Mouse (Mus musculus) C2C12 (cell line): ENCODE data around the gene Ube2s. TPM values are rescaled to one million over a fixed set of nuclear protein-coding genes. Genes with fewer than 3 reads are reported as not detected.
"Not testable (repeated sequence)": the region's sequence is repeated elsewhere in the genome, so short reads cannot be mapped to it uniquely, and the experiment has no call there.

Experiments used
- H3K27me3 ChIP-seq: one replicate; pipeline ENCODE4 v1.6.1; 2011; ENCODE audit not compliant: control insufficient read depth, insufficient read depth, insufficient read length
- H3K36me3 ChIP-seq: one replicate; pipeline ENCODE4 v1.6.1; 2011; ENCODE audit not compliant: control insufficient read depth, insufficient read depth
- H3K4me3 ChIP-seq: one replicate; pipeline ENCODE4 v1.5.1; 2011; ENCODE audit warnings: mild to moderate bottlenecking, control low read depth; ENCODE audit not compliant: poor library complexity, insufficient read depth, severe bottlenecking
- H3K79me2 ChIP-seq: one replicate; pipeline ENCODE4 v1.6.1; 2011; ENCODE audit not compliant: control insufficient read depth, insufficient read depth
- H3K79me3 ChIP-seq: one replicate; pipeline ENCODE4 v1.6.1; 2011; ENCODE audit warnings: low read depth, control low read depth
- H3ac ChIP-seq: one replicate; pipeline ENCODE3; 2011; ENCODE audit warnings: low read depth; ENCODE audit not compliant: control insufficient read depth, insufficient read length
- CEBPB ChIP-seq: IDR thresholded peaks from one replicate; pipeline ENCODE4 v1.6.1; 2011; ENCODE audit warnings: low read depth, mild to moderate bottlenecking, control low read depth, moderate library complexity
- CTCF ChIP-seq: IDR thresholded peaks from one replicate; pipeline ENCODE4 v1.5.1; 2011; ENCODE audit not compliant: control insufficient read depth, insufficient read depth, insufficient read length
- FOSL1 ChIP-seq: IDR thresholded peaks from one replicate; pipeline ENCODE4 v1.8.0; 2011; ENCODE audit warnings: mild to moderate bottlenecking, low read length; ENCODE audit not compliant: poor library complexity, insufficient read depth, severe bottlenecking
- MAX ChIP-seq: IDR thresholded peaks from one replicate; pipeline ENCODE4 v1.6.1; 2011; ENCODE audit warnings: mild to moderate bottlenecking, control low read depth
- MYOD1 ChIP-seq: IDR thresholded peaks from one replicate; pipeline ENCODE4 v1.6.1; 2011; ENCODE audit warnings: low read depth; ENCODE audit not compliant: control insufficient read depth, insufficient read length
- MYOG ChIP-seq: IDR thresholded peaks from one replicate; pipeline ENCODE4 v1.6.1; 2011; ENCODE audit not compliant: control insufficient read depth, insufficient read length; ENCODE audit errors: extremely low read depth
- USF1 ChIP-seq: IDR thresholded peaks from one replicate; pipeline ENCODE4 v1.6.1; 2011; ENCODE audit warnings: low read depth, mild to moderate bottlenecking, control low read depth, moderate library complexity
- polyA plus RNA-seq: library from polyadenylated mRNA; unstranded; fragments of >200 nt; fragmentation: generic; extraction: Trizol; gene quantifications from one replicate; pipeline ENCODE4 v1.2.1, GENCODE M21; 2012; ENCODE audit warnings: missing spikeins

The Ube2s gene
- polyA plus RNA-seq, 1 experiment = 599 TPM

GRCm38 (mm10) chr7:4825365-4825764, 13.0 kb upstream of the Ube2s start:
- no peak overlapping the region for H3ac ChIP-seq
- TF ChIP-seq CTCF (no peak), MYOG (no peak), FOSL1 (no peak), MYOD1 (no peak), CEBPB (no peak), MAX (no peak), USF1 (no peak)
- no peak overlapping the region for H3K4me3 ChIP-seq
- no peaks in the 10 kb centered on the region for H3K36me3 ChIP-seq
- H3K27me3 ChIP-seq = peaks cover 11% of the 10 kb centered on the region
- H3K79me3 ChIP-seq = no peaks in the 10 kb centered on the region
- H3K79me2 ChIP-seq = no peaks in the 10 kb centered on the region

DNA sequence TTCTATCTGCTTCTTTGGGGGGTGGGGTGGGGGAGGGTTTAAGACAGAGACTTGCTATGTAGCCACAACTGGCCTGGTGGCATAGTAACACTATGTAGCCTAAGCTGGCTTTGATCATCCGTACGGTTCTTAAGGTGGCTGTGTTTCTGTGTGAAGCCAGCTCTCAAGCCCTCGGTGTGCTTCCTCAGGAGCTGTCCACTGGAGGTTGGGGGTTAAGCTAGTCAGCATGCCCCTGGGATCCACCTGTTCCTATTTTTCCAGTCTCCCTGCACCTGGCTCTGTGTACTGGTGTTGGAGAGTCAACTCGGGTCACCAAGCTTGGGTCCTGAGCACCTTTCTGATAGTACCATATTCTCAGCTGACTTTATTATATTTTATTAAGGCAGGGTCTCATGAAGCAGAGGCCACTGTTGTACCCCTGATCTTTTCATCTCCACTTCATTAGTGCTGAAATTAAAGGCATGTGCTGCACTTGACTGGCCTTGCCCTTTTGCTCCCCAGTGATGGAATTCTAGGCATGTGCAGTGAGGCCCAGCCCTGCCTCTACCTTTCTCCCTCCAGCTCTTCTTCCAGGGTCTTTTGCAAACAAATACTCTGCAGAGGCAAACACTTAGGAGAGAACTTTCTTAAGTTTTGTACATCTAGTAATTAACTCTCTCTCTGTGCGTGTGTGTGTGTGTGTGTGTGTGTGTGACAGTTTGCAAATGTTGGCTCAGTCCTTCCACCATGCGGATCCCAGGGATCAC, 9.9 kb upstream of the Ube2s start:
- Histone ChIP-seq H3K79me2 (no peaks in the 10 kb centered on the region), H3K27me3 (peaks cover 11% of the 10 kb centered on the region), H3ac (no peak overlapping the region), H3K4me3 (no peak overlapping the region), H3K36me3 (no peaks in the 10 kb centered on the region), H3K79me3 (no peaks in the 10 kb centered on the region)
- no peak for TF ChIP-seq MAX
- TF ChIP-seq FOSL1 = no peak
- TF ChIP-seq CTCF = no peak
- TF ChIP-seq CEBPB = no peak
- no peak for TF ChIP-seq MYOG
- no peak for TF ChIP-seq USF1
- no peak for TF ChIP-seq MYOD1

- TF ChIP-seq MYOG = no peak
- TF ChIP-seq USF1 = no peak
- no peak for TF ChIP-seq CTCF
- TF ChIP-seq CEBPB = no peak
- TF ChIP-seq MAX = no peak
- TF ChIP-seq MYOD1 = no peak
- TF ChIP-seq FOSL1 = no peak
- peaks cover 8% of the 10 kb centered on the region for H3K27me3 ChIP-seq
- no peak overlapping the region for H3K4me3 ChIP-seq
- no peaks in the 10 kb centered on the region for H3K36me3 ChIP-seq
- no peaks in the 10 kb centered on the region for H3K79me2 ChIP-seq
- H3K79me3 ChIP-seq = no peaks in the 10 kb centered on the region
- no peak overlapping the region for H3ac ChIP-seq
Measured at GRCm38 (mm10) chr7:4821690-4822089, 9.3 kb upstream of the Ube2s start.

GRCm38 (mm10) chr7:4820925-4821324, 8.5 kb upstream of the Ube2s start:
- not testable (repeated sequence) for H3K27me3 ChIP-seq, H3K4me3 ChIP-seq, H3ac ChIP-seq, H3K36me3 ChIP-seq, H3K79me2 ChIP-seq, H3K79me3 ChIP-seq

DNA sequence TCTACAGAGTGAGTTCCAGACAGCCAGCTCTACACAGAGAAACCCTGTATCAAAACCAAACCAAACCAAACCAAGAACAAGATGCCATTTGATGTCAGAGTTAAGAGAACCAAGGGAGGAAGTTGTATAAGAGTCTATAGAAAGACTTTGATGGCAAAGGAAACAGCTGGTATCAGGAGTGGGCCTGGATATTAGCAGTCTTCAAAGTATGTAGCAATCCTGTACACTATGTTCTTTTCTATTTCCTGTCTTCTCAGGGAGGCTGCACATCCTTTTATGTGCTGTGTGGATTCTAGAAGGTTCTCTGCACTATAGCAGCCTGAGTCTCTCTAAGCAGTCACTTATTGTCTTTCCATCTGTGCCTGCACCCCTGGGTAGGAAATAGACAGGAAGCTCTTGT, 4.2 kb upstream of the Ube2s start:
- peaks cover 6% of the 10 kb centered on the region for H3K79me2 ChIP-seq
- no peak for TF ChIP-seq FOSL1
- TF ChIP-seq CTCF = no peak
- no peak for TF ChIP-seq MYOG
- TF ChIP-seq MAX = no peak
- TF ChIP-seq USF1 = no peak
- no peak for TF ChIP-seq CEBPB
- no peak for TF ChIP-seq MYOD1
- no peaks in the 10 kb centered on the region for H3K36me3 ChIP-seq
- no peak overlapping the region for H3ac ChIP-seq
- no peak overlapping the region for H3K4me3 ChIP-seq
- peaks cover 4% of the 10 kb centered on the region for H3K27me3 ChIP-seq
- peaks cover 4% of the 10 kb centered on the region for H3K79me3 ChIP-seq

GRCm38 (mm10) chr7:4813105-4813791, 858 bp upstream of the Ube2s start:
- Histone ChIP-seq H3K79me2 (peaks cover 39% of the 10 kb centered on the region), H3K36me3 (peaks cover 31% of the 10 kb centered on the region), H3K27me3 (no peaks in the 10 kb centered on the region), H3ac (peak overlapping the region; percentile 47), H3K79me3 (peaks cover 35% of the 10 kb centered on the region), H3K4me3 (peak overlapping the region; percentile 40)
- TF ChIP-seq MYOD1 (no peak), MYOG (no peak), USF1 (no peak), CTCF (no peak), MAX (no peak), FOSL1 (no peak), CEBPB (no peak)
